ENCODE assay signal across 25 mouse cellular contexts in the genomic region with DNA sequence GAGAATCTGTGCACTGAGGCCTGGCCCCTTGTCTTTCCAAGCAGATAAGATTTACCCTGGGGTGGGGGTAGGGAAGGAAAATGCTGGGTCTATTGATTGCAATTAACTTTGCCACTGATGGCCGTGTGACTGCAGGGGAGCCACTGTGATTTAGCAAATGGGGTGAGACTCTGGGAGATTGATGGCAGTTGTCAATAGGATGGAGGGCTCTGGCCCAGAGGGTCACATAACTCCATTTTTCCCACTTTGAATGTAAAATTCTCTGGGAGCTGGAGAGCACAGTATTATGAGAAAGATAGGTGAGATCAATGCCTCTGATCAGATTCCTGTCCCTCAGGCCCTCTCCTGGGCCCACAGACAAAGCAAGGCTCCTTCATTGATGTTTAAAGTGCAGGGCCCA. TPM values are rescaled to one million over a fixed set of nuclear protein-coding genes. Genes with fewer than 3 reads are reported as not detected.
DNase-seq lines count a peak whose midpoint lies in the region; ATAC-seq lines count a peak whose summit lies in the region.
"Had no signal": no experiment of that assay in that cellular context is flagged by ENCODE, and none has a peak within 500 bp of the region (broad histone marks: within the 10 kb centered on the region; RNA-seq: fewer than 3 reads in every experiment).

No protein-coding gene starts in this region.

- no peak for DNase-seq in forebrain, embryonic 11.5 days (ENCODE audit: low spot score)
- DNase-seq in midbrain, embryonic 14.5 days = no peak
- DNase-seq in layer of hippocampus, adult 9-11 months = no peak
- DNase-seq: adrenal gland, adult 2 months; B cell, adult 2 months; cerebellum, adult 18-20 months; cerebellum, postnatal 14 days; heart, postnatal 14 days; kidney, adult 11 months; kidney, postnatal 36 days; lung, postnatal 4 days; right cerebral cortex, postnatal 14 days; spleen, adult 18-20 months had no signal

- no peak overlapping the region for H3K4me3 ChIP-seq in forebrain, embryonic 13.5 days
- H3K4me3 ChIP-seq in forebrain, embryonic 11.5 days (ENCODE audit: low read depth, low read length) = no peak overlapping the region
- H3K4me3 ChIP-seq in midbrain, embryonic 12.5 days = no peak overlapping the region
- no peak overlapping the region for H3K4me3 ChIP-seq in midbrain, embryonic 15.5 days
- no peak overlapping the region for H3K4me3 ChIP-seq in hindbrain, embryonic 12.5 days
- no peak overlapping the region for H3K4me3 ChIP-seq in midbrain, embryonic 14.5 days (replicated peaks; ENCODE audit: low read depth, low read length)
- H3K4me3 ChIP-seq: heart, embryonic 13.5 days; kidney, embryonic 15.5 days; limb, embryonic 15.5 days; lung, embryonic 15.5 days; myocyte had no signal

- no peak overlapping the region for H3K9ac ChIP-seq in forebrain, embryonic 13.5 days
- no peak overlapping the region for H3K9ac ChIP-seq in forebrain, embryonic 11.5 days (ENCODE audit: low read length)
- no peak overlapping the region for H3K9ac ChIP-seq in midbrain, embryonic 12.5 days (replicated peaks)
- no peak overlapping the region for H3K9ac ChIP-seq in midbrain, embryonic 15.5 days
- no peak overlapping the region for H3K9ac ChIP-seq in hindbrain, embryonic 12.5 days
- H3K9ac ChIP-seq in midbrain, embryonic 14.5 days (replicated peaks; ENCODE audit: low read length) = no peak overlapping the region
- H3K9ac ChIP-seq: heart, embryonic 13.5 days; kidney, embryonic 15.5 days; limb, embryonic 15.5 days; liver, embryonic 14.5 days; lung, embryonic 15.5 days had no signal

- H3K4me2 ChIP-seq in forebrain, embryonic 13.5 days = no peak overlapping the region
- H3K4me2 ChIP-seq in forebrain, embryonic 11.5 days (ENCODE audit: low read depth, low read length, severe bottlenecking) = no peak overlapping the region
- no peak overlapping the region for H3K4me2 ChIP-seq in midbrain, embryonic 12.5 days (replicated peaks)
- no peak overlapping the region for H3K4me2 ChIP-seq in midbrain, embryonic 15.5 days
- no peak overlapping the region for H3K4me2 ChIP-seq in hindbrain, embryonic 12.5 days (replicated peaks)
- no peak overlapping the region for H3K4me2 ChIP-seq in midbrain, embryonic 14.5 days (ENCODE audit: low read length)
- H3K4me2 ChIP-seq: heart, embryonic 13.5 days; kidney, embryonic 15.5 days; limb, embryonic 15.5 days; lung, embryonic 15.5 days had no signal

- peak overlapping the region; percentile 5 for H3K27ac ChIP-seq in forebrain, embryonic 13.5 days
- no peak overlapping the region for H3K27ac ChIP-seq in forebrain, embryonic 11.5 days (ENCODE audit: low read depth, low read length)
- H3K27ac ChIP-seq in midbrain, embryonic 12.5 days (replicated peaks) = peak overlapping the region; percentile 64
- no peak overlapping the region for H3K27ac ChIP-seq in midbrain, embryonic 15.5 days
- H3K27ac ChIP-seq in hindbrain, embryonic 12.5 days = peak overlapping the region; percentile 80
- H3K27ac ChIP-seq in midbrain, embryonic 14.5 days (replicated peaks; ENCODE audit: low read depth, low read length) = peak overlapping the region; percentile 47; the same call in 1 of the 2 replicates
- H3K27ac ChIP-seq: heart, embryonic 13.5 days; kidney, embryonic 15.5 days; limb, embryonic 15.5 days; liver, embryonic 14.5 days; lung, embryonic 15.5 days had no signal

- H3K4me1 ChIP-seq in forebrain, embryonic 13.5 days = peaks cover 11% of the 10 kb centered on the region
- H3K4me1 ChIP-seq in forebrain, embryonic 11.5 days (replicated peaks; ENCODE audit: control insufficient read depth, insufficient read depth, low read length) = no peaks in the 10 kb centered on the region
- H3K4me1 ChIP-seq in midbrain, embryonic 12.5 days = peaks cover 12% of the 10 kb centered on the region
- H3K4me1 ChIP-seq in midbrain, embryonic 15.5 days = peaks cover 16% of the 10 kb centered on the region
- peaks cover 22% of the 10 kb centered on the region for H3K4me1 ChIP-seq in hindbrain, embryonic 12.5 days
- H3K4me1 ChIP-seq in midbrain, embryonic 14.5 days (ENCODE audit: control insufficient read depth, insufficient read depth, low read length) = no peaks in the 10 kb centered on the region

- WGBS in forebrain, embryonic 13.5 days = 12% methylated on average over 1 of the region's 1 CpGs
- whole genome bisulfite sequencing in forebrain, embryonic 11.5 days = 13% methylated on average over 1 of the region's 1 CpGs
- 5% methylated on average over 1 of the region's 1 CpGs for WGBS in midbrain, embryonic 12.5 days
- WGBS in midbrain, embryonic 15.5 days = 18% methylated on average over 1 of the region's 1 CpGs
- WGBS in hindbrain, embryonic 12.5 days = 20% methylated on average over 1 of the region's 1 CpGs
- 42% methylated on average over 1 of the region's 1 CpGs for WGBS in midbrain, embryonic 14.5 days

- no peaks in the 10 kb centered on the region for H3K27me3 ChIP-seq in forebrain, embryonic 13.5 days
- H3K27me3 ChIP-seq in forebrain, embryonic 11.5 days (ENCODE audit: control insufficient read depth, insufficient read depth, low read length) = no peaks in the 10 kb centered on the region
- no peaks in the 10 kb centered on the region for H3K27me3 ChIP-seq in midbrain, embryonic 12.5 days
- no peaks in the 10 kb centered on the region for H3K27me3 ChIP-seq in midbrain, embryonic 15.5 days (replicated peaks)
- no peaks in the 10 kb centered on the region for H3K27me3 ChIP-seq in hindbrain, embryonic 12.5 days
- no peaks in the 10 kb centered on the region for H3K27me3 ChIP-seq in midbrain, embryonic 14.5 days (ENCODE audit: control insufficient read depth, insufficient read depth, low read length)
- H3K27me3 ChIP-seq: CH12.LX; kidney, embryonic 15.5 days; limb, embryonic 15.5 days; lung, embryonic 15.5 days had no signal

- no peaks in the 10 kb centered on the region for H3K9me3 ChIP-seq in forebrain, embryonic 13.5 days (replicated peaks)
- H3K9me3 ChIP-seq in forebrain, embryonic 11.5 days (ENCODE audit: control insufficient read depth, low read length) = no peaks in the 10 kb centered on the region
- H3K9me3 ChIP-seq in midbrain, embryonic 12.5 days = no peaks in the 10 kb centered on the region
- H3K9me3 ChIP-seq in midbrain, embryonic 15.5 days = no peaks in the 10 kb centered on the region
- H3K9me3 ChIP-seq in hindbrain, embryonic 12.5 days (replicated peaks) = no peaks in the 10 kb centered on the region
- no peaks in the 10 kb centered on the region for H3K9me3 ChIP-seq in midbrain, embryonic 14.5 days (ENCODE audit: control insufficient read depth, low read length)
- H3K9me3 ChIP-seq: heart, embryonic 13.5 days; kidney, embryonic 15.5 days; limb, embryonic 15.5 days; lung, embryonic 15.5 days had no signal

- ATAC-seq in forebrain, embryonic 13.5 days = no peak
- no peak for ATAC-seq in forebrain, embryonic 11.5 days (replicated peaks; ENCODE audit: low FRiP score)
- no peak for ATAC-seq in midbrain, embryonic 12.5 days (ENCODE audit: low FRiP score, low read depth)
- no peak for ATAC-seq in midbrain, embryonic 15.5 days (replicated peaks)
- ATAC-seq in hindbrain, embryonic 12.5 days (ENCODE audit: low FRiP score) = 0 out of 2 replicates have a peak, but pooled peaks have one; percentile 63
- no peak for ATAC-seq in midbrain, embryonic 14.5 days (ENCODE audit: low FRiP score, low TSS enrichment)

- H3K36me3 ChIP-seq in forebrain, embryonic 13.5 days (ENCODE audit: poor library complexity, severe bottlenecking) = no peaks in the 10 kb centered on the region
- H3K36me3 ChIP-seq in forebrain, embryonic 11.5 days (ENCODE audit: control insufficient read depth, insufficient read depth, low read length) = no peaks in the 10 kb centered on the region
- no peaks in the 10 kb centered on the region for H3K36me3 ChIP-seq in midbrain, embryonic 12.5 days
- no peaks in the 10 kb centered on the region for H3K36me3 ChIP-seq in midbrain, embryonic 15.5 days (replicated peaks)
- no peaks in the 10 kb centered on the region for H3K36me3 ChIP-seq in hindbrain, embryonic 12.5 days
- no peaks in the 10 kb centered on the region for H3K36me3 ChIP-seq in midbrain, embryonic 14.5 days (ENCODE audit: control insufficient read depth, insufficient read depth, low read length)
- H3K36me3 ChIP-seq: G1E; heart, embryonic 13.5 days; kidney, embryonic 15.5 days; limb, embryonic 15.5 days; lung, embryonic 15.5 days had no signal

RNA-seq across cellular contexts. Expression of a gene that starts 49.2 kb away (rescaled TPM):
- polyA plus RNA-seq in forebrain, embryonic 13.5 days (2015; fragmentation: Nextera tagmentation; extraction: Ambion mirVana) = 852 and 970 TPM in 2 replicates
- polyA plus RNA-seq in forebrain, embryonic 11.5 days (2014; fragmentation: Nextera tagmentation; extraction: Ambion mirVana) = 568 and 596 TPM in 2 replicates
- 596 and 650 TPM in 2 replicates for polyA plus RNA-seq in midbrain, embryonic 12.5 days (2016; fragmentation: Nextera tagmentation; extraction: Ambion mirVana)
- polyA plus RNA-seq in midbrain, embryonic 15.5 days (2015; fragmentation: Nextera tagmentation; extraction: Ambion mirVana) = 467 and 470 TPM in 2 replicates
- 578 and 604 TPM in 2 replicates for polyA plus RNA-seq in hindbrain, embryonic 12.5 days (2016; fragmentation: Nextera tagmentation; extraction: Ambion mirVana)
- 615 and 827 TPM in 2 replicates for polyA plus RNA-seq in midbrain, embryonic 14.5 days (2014; fragmentation: Nextera tagmentation; extraction: Ambion mirVana)
- polyA plus RNA-seq: G1E had no signal

Comparison
In these comparisons a context has a peak if more than half of its experiments do, and no peak if none do; other contexts are left out.
1. H3K27ac ChIP-seq: peak in forebrain, embryonic 13.5 days (single experiment), midbrain, embryonic 12.5 days (single experiment), hindbrain, embryonic 12.5 days (single experiment) and midbrain, embryonic 14.5 days (single experiment); none in forebrain, embryonic 11.5 days (single experiment) and midbrain, embryonic 15.5 days (single experiment).